Mouse (Mus musculus) liver, embryonic 14.5 days (tissue): ENCODE measurements at regions not wholly inside any gene's neighbourhood (a gene's known extent, or its start where the extent isn't known, plus 50 kb on each side); places are given as distances from the start of the nearest gene placed in this dataset.

Experiments
- CTCF ChIP-seq: IDR thresholded peaks from 2 replicates; pipeline ENCODE4 v1.5.1; 2016; ENCODE audit warnings: antibody characterized with exemption, low read depth, control low read depth
- EP300 ChIP-seq: IDR thresholded peaks from 2 replicates; pipeline ENCODE4 v1.6.1; 2016; ENCODE audit warnings: antibody characterized with exemption, low read depth

GRCm38 (mm10) chr12:106374840-106375375 is 364.9 kb downstream of the Vrk1 start:
- TF ChIP-seq CTCF (no peak), EP300 (no peak)
